Mouse (Mus musculus) forebrain, embryonic 10.5 days (tissue): ENCODE data around the gene Slc4a11. TPM values are rescaled to one million over a fixed set of nuclear protein-coding genes. Genes with fewer than 3 reads are reported as not detected.

ENCODE experiments used
- DNase-seq: peaks from one replicate; pipeline ENCODE4 v3.0.0-alpha.2; 2017; ENCODE audit warnings: low spot score; ENCODE audit errors: extremely low spot score
- H3K27ac ChIP-seq: fragments of 300-500 bp; sonication (generic); 2 replicates; pipeline ENCODE4 v1.5.1; 2016; ENCODE audit warnings: mild to moderate bottlenecking
- H3K27me3 ChIP-seq: fragments of 300-500 bp; sonication (generic); 2 replicates; pipeline ENCODE4 v1.6.1; 2016; ENCODE audit warnings: mild to moderate bottlenecking; ENCODE audit not compliant: poor library complexity, severe bottlenecking
- H3K36me3 ChIP-seq: fragments of 300-500 bp; sonication (generic); replicated peaks from 2 replicates; pipeline ENCODE4 v1.6.1; 2016; ENCODE audit warnings: mild to moderate bottlenecking, moderate library complexity
- H3K4me1 ChIP-seq: fragments of 300-500 bp; sonication (generic); 2 replicates; pipeline ENCODE4 v1.6.1; 2016
- H3K4me3 ChIP-seq: fragments of 300-500 bp; sonication (generic); 2 replicates; pipeline ENCODE4 v1.5.1; 2016; ENCODE audit warnings: mild to moderate bottlenecking, moderate library complexity
- H3K9me3 ChIP-seq: fragments of 300-500 bp; sonication (generic); 2 replicates; pipeline ENCODE4 v1.6.1; 2016; ENCODE audit warnings: mild to moderate bottlenecking, moderate library complexity
- WGBS: fragments of 180-500 bp; shearing (Covaris S2); methylation state at CpG from one replicate; pipeline ENCODE4 v1.1.7; 2016; 5-methylcytosine and 5-hydroxymethylcytosine counted together
- polyA plus RNA-seq: library from polyadenylated mRNA; unstranded; fragments of >200 nt; fragmentation: Nextera tagmentation; extraction: Ambion mirVana; gene quantifications from 2 replicates; pipeline ENCODE4 v1.2.1, GENCODE M21; 2016

Slc4a11 gene
- polyA plus RNA-seq, 1 experiment from 2014 or later: 0.71 TPM

GRCm38 (mm10) chr2:130706602-130707001, 9.3 kb upstream of the Slc4a11 start:
- Histone ChIP-seq H3K4me1 (peaks cover 10% of the 10 kb centered on the region; the same call in 1 of the 2 replicates), H3K9me3 (no peaks in the 10 kb centered on the region), H3K27me3 (no peaks in the 10 kb centered on the region), H3K4me3 (no peak overlapping the region), H3K27ac (no peak overlapping the region), H3K36me3 (peaks cover 21% of the 10 kb centered on the region)
- no peak for DNase-seq
- WGBS: 75% methylated on average over 4 of the region's 4 CpGs

DNA sequence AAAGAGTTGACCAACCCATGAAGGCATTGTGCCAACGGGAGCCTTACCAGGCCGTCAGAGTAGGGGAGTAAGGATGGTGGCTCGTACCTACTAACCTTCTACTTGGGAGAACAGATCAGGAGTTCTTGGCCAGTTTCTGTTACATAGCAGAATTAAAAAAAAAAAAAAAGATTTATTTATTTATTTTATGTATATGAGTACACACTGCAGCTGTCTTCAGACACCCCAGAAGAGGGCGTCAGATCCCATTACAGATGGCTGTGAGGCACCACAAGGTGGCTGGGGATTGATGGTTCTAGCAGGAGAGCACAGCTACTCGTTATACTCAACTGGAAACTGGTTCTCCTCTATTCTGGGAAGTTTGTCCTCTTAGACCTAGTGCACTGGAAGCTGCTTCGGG, 7.9 kb upstream of the Slc4a11 start:
- Histone ChIP-seq H3K27ac (no peak overlapping the region), H3K4me3 (no peak overlapping the region), H3K27me3 (peaks cover 7% of the 10 kb centered on the region), H3K36me3 (peaks cover 15% of the 10 kb centered on the region), H3K9me3 (no peaks in the 10 kb centered on the region), H3K4me1 (peaks cover 10% of the 10 kb centered on the region; the same call in 1 of the 2 replicates)
- 69% methylated on average over 6 of the region's 6 CpGs for WGBS
- DNase-seq: no peak

DNA sequence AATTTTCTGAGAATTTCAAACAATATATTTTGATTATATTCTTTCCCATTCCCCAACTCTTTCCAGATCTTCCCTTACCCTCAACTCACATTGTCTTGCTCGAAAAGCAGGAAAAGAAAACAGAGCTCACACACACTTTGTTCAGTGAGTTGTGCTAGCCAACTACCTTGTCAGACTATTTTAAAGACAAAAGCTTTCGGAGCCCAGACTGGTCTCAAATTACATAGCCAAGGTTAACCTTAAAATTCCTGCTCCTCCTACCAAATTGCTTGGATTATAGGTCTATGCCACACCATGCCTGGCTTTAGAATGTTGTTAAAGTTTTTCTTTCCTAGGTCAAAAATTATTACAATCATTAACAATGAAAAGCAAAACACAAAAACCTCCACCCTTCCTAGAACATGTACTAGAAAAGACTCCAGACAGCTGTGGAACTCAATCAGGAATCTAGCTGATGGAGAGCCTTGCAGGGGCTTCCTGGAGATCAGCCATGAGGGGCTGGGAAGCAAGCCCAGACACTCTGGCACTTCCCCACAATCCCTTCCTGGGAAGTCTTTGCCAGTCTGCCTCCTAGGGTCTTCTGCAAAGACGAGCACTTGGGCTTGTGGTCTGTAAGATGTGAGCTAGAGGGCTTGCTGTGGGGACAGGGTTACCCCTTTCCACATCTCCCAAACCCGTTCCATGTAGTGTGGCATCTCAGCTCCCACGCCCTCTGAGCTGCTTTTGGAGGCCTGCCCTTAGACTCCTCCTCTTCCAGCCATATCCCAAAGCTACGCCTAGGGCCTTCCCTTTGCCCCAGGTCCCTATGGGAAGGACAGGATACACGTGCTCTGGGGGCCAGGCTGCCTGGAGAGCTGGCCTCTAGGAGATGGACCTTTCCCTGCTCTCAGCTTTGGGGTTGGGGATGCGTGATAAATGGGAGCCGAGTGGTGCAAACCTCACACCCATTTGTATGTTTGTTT, 7.0 kb upstream of the Slc4a11 start:
- Histone ChIP-seq H3K27ac (no peak overlapping the region; the same call in 1 of the 2 replicates), H3K4me1 (peaks cover 10% of the 10 kb centered on the region; the same call in 1 of the 2 replicates), H3K27me3 (peaks cover 16% of the 10 kb centered on the region), H3K36me3 (peaks cover 8% of the 10 kb centered on the region), H3K9me3 (no peaks in the 10 kb centered on the region), H3K4me3 (no peak overlapping the region)
- no peak for DNase-seq
- 66% methylated on average over 9 of the region's 9 CpGs for WGBS

GRCm38 (mm10) chr2:130697821-130698266, 525 bp upstream of the Slc4a11 start:
- peak overlapping the region; percentile 77 for H3K4me3 ChIP-seq
- H3K4me1 ChIP-seq: peaks cover 23% of the 10 kb centered on the region
- H3K9me3 ChIP-seq: no peaks in the 10 kb centered on the region
- 0% methylated on average over 14 of the region's 14 CpGs for WGBS
- peaks cover 72% of the 10 kb centered on the region for H3K27me3 ChIP-seq
- no peak overlapping the region for H3K27ac ChIP-seq
- no peaks in the 10 kb centered on the region for H3K36me3 ChIP-seq
- DNase-seq: peak; percentile 31

DNA sequence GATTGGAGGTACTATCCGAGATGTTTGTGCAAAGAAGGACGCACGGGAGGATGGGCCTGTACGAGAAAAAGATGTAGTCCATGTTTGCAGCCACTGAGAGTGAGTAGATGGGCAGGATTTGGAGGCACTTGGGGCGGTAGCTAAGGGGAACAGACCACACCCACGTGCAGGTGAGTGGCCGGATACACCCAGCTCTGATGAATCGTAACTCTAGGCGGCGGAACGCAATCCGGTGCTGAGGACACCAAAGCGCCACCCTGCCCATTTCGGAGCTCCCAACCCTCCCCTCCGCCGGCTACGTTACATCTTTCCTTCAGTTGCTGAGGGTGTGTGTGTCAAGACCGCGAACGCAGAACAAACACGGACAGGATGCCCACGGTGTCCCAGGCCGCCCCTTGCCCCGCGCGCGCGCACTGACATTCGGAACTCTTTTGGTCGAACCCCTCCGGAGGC, 593 bp downstream of the Slc4a11 start:
- H3K36me3 ChIP-seq: no peaks in the 10 kb centered on the region
- no peaks in the 10 kb centered on the region for H3K9me3 ChIP-seq
- DNase-seq: peak; percentile 45
- H3K27me3 ChIP-seq: peaks cover 72% of the 10 kb centered on the region
- peak overlapping the region; percentile 60; the same call in 1 of the 2 replicates for H3K27ac ChIP-seq
- WGBS: under 1% methylated on average over 31 of the region's 31 CpGs
- peaks cover 23% of the 10 kb centered on the region for H3K4me1 ChIP-seq
- peak overlapping the region; percentile 77 for H3K4me3 ChIP-seq

DNA sequence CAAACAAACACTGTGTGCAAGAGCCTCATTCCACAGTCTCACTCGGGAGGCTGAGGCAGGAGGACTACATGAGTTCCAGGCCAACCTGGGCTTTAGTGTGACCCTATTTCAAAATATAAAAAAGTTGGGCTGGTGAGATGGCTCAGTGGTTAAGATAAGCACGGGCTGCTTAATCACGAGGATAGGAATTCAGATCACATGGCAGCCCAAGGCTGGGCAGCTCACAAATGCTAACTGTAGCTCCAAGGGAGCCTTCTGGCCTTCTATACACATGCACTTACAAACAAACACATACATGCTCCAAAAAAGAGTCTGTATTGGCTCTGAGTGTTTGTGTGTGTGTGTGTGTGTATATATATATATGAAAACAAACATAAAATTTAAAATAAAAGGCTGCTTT, 3.8 kb downstream of the Slc4a11 start:
- Histone ChIP-seq H3K9me3 (no peaks in the 10 kb centered on the region), H3K36me3 (no peaks in the 10 kb centered on the region), H3K27me3 (peaks cover 49% of the 10 kb centered on the region), H3K27ac (no peak overlapping the region), H3K4me3 (no peak overlapping the region), H3K4me1 (peaks cover 23% of the 10 kb centered on the region)
- WGBS: 38% methylated on average over 3 of the region's 3 CpGs
- no peak for DNase-seq

GRCm38 (mm10) chr2:130689011-130689410, 8.3 kb downstream of the Slc4a11 start:
- H3K9me3 ChIP-seq: no peaks in the 10 kb centered on the region
- H3K4me3 ChIP-seq: no peak overlapping the region
- DNase-seq: no peak
- WGBS: 83% methylated on average over 2 of the region's 2 CpGs
- H3K4me1 ChIP-seq: no peaks in the 10 kb centered on the region
- H3K27me3 ChIP-seq: peaks cover 3% of the 10 kb centered on the region
- H3K36me3 ChIP-seq: peaks cover 28% of the 10 kb centered on the region
- H3K27ac ChIP-seq: no peak overlapping the region

- H3K27me3 ChIP-seq: no peaks in the 10 kb centered on the region
- no peak for DNase-seq
- no peak overlapping the region for H3K4me3 ChIP-seq
- H3K4me1 ChIP-seq: no peaks in the 10 kb centered on the region
- WGBS: 92% methylated on average over 9 of the region's 9 CpGs
- H3K27ac ChIP-seq: no peak overlapping the region
- H3K9me3 ChIP-seq: no peaks in the 10 kb centered on the region
- H3K36me3 ChIP-seq: peaks cover 63% of the 10 kb centered on the region
These were observed 11.9 kb downstream of the Slc4a11 start for GRCm38 (mm10) chr2:130685426-130685825.

- peaks cover 100% of the 10 kb centered on the region for H3K36me3 ChIP-seq
- no peak overlapping the region for H3K4me3 ChIP-seq
- H3K4me1 ChIP-seq: no peaks in the 10 kb centered on the region
- no peak overlapping the region for H3K27ac ChIP-seq
- WGBS: 97% methylated on average over 3 of the region's 3 CpGs
- no peak for DNase-seq
- no peaks in the 10 kb centered on the region for H3K27me3 ChIP-seq
- H3K9me3 ChIP-seq: no peaks in the 10 kb centered on the region
These were observed 15.8 kb downstream of the Slc4a11 start for GRCm38 (mm10) chr2:130681531-130681930.

DNA sequence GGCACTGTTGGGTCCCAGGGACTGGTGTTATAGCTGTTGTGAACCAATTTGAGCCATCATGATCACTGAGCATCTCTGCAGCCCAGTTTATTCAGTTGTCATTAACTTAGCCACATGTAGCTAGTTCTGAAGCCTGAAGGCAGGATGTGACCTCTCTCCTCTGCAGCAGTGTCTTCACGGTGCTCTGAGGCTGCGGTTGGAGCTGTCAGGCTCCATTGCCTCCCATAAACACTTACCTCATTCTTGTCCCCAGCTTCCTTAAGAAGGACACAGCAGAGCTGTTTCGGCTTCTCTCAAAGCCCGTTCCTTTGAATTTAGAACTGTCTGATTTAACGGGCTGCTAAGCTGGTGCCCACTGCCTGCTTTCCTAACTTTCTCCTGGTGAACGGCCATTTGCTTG, 17.4 kb downstream of the Slc4a11 start:
- no peak for DNase-seq
- Histone ChIP-seq H3K4me3 (no peak overlapping the region), H3K36me3 (peaks cover 100% of the 10 kb centered on the region), H3K9me3 (no peaks in the 10 kb centered on the region), H3K27ac (no peak overlapping the region), H3K27me3 (no peaks in the 10 kb centered on the region), H3K4me1 (no peaks in the 10 kb centered on the region)
- 93% methylated on average over 6 of the region's 6 CpGs for WGBS

- H3K4me3 ChIP-seq: no peak overlapping the region
- no peaks in the 10 kb centered on the region for H3K27me3 ChIP-seq
- H3K9me3 ChIP-seq: no peaks in the 10 kb centered on the region
- H3K4me1 ChIP-seq: no peaks in the 10 kb centered on the region
- peaks cover 100% of the 10 kb centered on the region for H3K36me3 ChIP-seq
- 94% methylated on average over 12 of the region's 12 CpGs for WGBS
- H3K27ac ChIP-seq: no peak overlapping the region
- no peak for DNase-seq
These were observed 18.2 kb downstream of the Slc4a11 start for GRCm38 (mm10) chr2:130679154-130679553.

GRCm38 (mm10) chr2:130677211-130677610, 20.1 kb downstream of the Slc4a11 start:
- no peaks in the 10 kb centered on the region for H3K27me3 ChIP-seq
- no peaks in the 10 kb centered on the region for H3K9me3 ChIP-seq
- DNase-seq: no peak
- 91% methylated on average over 10 of the region's 10 CpGs for WGBS
- no peak overlapping the region for H3K4me3 ChIP-seq
- peaks cover 99% of the 10 kb centered on the region for H3K36me3 ChIP-seq
- H3K27ac ChIP-seq: no peak overlapping the region
- H3K4me1 ChIP-seq: no peaks in the 10 kb centered on the region

GRCm38 (mm10) chr2:130667559-130667958, 29.8 kb downstream of the Slc4a11 start, which contains the start of gene Itpa:
Gene Itpa, plus strand, starts transcription at chr2:130667610.
- Histone ChIP-seq H3K27me3 (no peaks in the 10 kb centered on the region), H3K9me3 (no peaks in the 10 kb centered on the region), H3K4me3 (peak within 1 kb of the TSS; percentile 82), H3K36me3 (peaks cover 31% of the 10 kb centered on the region), H3K27ac (peak within 1 kb of the TSS; percentile 90), H3K4me1 (peaks cover 48% of the 10 kb centered on the region)
- under 1% methylated on average over 31 of the region's 31 CpGs for WGBS
- DNase-seq: peak; percentile 90
